In the genomic region with DNA sequence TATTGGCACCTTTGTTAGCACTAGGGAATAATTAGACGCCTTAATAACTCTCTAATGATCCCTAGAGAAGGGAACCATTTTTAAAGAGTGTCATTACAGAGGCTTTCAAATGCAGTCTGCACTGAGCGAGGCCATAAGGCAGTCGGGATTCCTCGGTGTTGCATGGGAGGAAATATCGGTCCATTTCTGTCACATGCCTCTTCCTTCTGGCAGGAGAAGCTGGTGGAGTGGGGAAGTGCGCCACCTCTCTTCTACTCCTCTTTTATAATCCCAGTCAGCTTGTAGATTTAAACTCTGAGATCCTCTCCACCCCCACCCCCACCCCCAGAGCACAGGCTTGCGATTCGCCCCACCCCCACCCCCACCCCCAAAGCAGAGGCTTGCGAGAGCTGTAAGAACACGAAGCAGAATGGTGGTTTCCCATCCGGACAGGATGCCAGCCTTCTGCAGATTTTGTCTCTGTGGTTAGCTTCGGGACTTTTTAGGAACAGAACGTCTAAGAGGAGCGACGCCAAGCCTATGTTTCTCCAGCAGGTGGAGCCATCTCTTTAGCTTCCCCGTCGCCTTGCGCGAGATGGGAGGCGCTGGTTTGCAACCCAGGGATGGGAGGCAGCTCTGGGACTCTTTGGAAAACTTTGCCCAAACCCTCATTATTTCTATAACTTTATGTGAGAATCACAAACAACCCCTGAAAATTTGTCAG, we compare ENCODE assay signal across 8 mouse cellular contexts. TPM values are rescaled to one million over a fixed set of nuclear protein-coding genes. Genes with fewer than 3 reads are reported as not detected.
A peak's percentile ranks its signal among the peaks of the same experiment; 100 is the strongest.
DNase-seq lines count a peak whose midpoint lies in the region; ATAC-seq and TF ChIP-seq lines count a peak whose summit lies in the region.

No protein-coding gene starts in this region.

- H3K4me2 ChIP-seq in intestine, embryonic 16.5 days (ENCODE audit: low read depth, low read length) = peak overlapping the region; percentile 50

- H3K27ac ChIP-seq in intestine, embryonic 16.5 days (ENCODE audit: low read length) = no peak overlapping the region
- H3K27ac ChIP-seq in small intestine, adult 2 months (ENCODE audit: insufficient read depth, low read depth, low read length) = no peak overlapping the region

- H3K36me3 ChIP-seq in intestine, embryonic 16.5 days (ENCODE audit: control insufficient read depth, insufficient read depth, low read length) = no peaks in the 10 kb centered on the region
- no peaks in the 10 kb centered on the region for H3K36me3 ChIP-seq in small intestine, adult 2 months (ENCODE audit: control insufficient read depth, insufficient read depth, low read length)

- peaks cover 2% of the 10 kb centered on the region; the same call in 1 of the 2 replicates for H3K4me1 ChIP-seq in intestine, embryonic 16.5 days (ENCODE audit: control insufficient read depth, insufficient read depth, low read length)
- no peaks in the 10 kb centered on the region for H3K4me1 ChIP-seq in small intestine, adult 2 months (ENCODE audit: control insufficient read depth, insufficient read depth, insufficient read length, low read length)

- peak overlapping the region; percentile 27 for H3K4me3 ChIP-seq in intestine, embryonic 16.5 days (ENCODE audit: low read length)
- H3K4me3 ChIP-seq in small intestine, adult 2 months (ENCODE audit: low read depth, low read length) = no peak overlapping the region

- peaks cover 19% of the 10 kb centered on the region for H3K27me3 ChIP-seq in intestine, embryonic 16.5 days (replicated peaks; ENCODE audit: control insufficient read depth, insufficient read depth, low read length)
- H3K27me3 ChIP-seq in small intestine, adult 2 months (ENCODE audit: control insufficient read depth, insufficient read depth, low read length) = peaks cover 3% of the 10 kb centered on the region; the same call in 1 of the 2 replicates

- 3% methylated on average over 20 of the region's 20 CpGs for WGBS in intestine, embryonic 16.5 days
- WGBS in small intestine, adult 2 months = 2% methylated on average over 20 of the region's 20 CpGs

- intact Hi-C loops in left cerebral cortex, postnatal 14 days (cut with DNase I) = loop anchor here (2.0 to 10.0 kb wide), 2 partner anchors 400 to 460 kb away; no protein-coding TSS in a partner anchor

- no peak for TF ChIP-seq POLR2A in small intestine, adult 2 months (IDR thresholded peaks at IDR 0.05; ENCODE audit: low read depth, low read length)

- 0 out of 2 replicates have a peak overlapping the region, but pooled peaks have one; percentile 40 for H3K9ac ChIP-seq in intestine, embryonic 16.5 days (ENCODE audit: low read depth, low read length)

- ATAC-seq in granulocyte monocyte progenitor cell, adult 5-6 weeks (replicated peaks; ENCODE audit: poor library complexity, severe bottlenecking) = peak; percentile 88
- ATAC-seq in intestine, embryonic 16.5 days = peak; percentile 81

- TF ChIP-seq CTCF in small intestine, adult 2 months (IDR thresholded peaks at IDR 0.05; ENCODE audit: extremely low read depth, insufficient read length, insufficient replicate concordance, low read depth, low read length) = peak; percentile 67; the same call in 1 of the 2 replicates

- DNase-seq in urinary bladder, postnatal 25 days (ENCODE audit: low spot score) = peak; percentile 58
- DNase-seq in urinary bladder, adult 2 months (ENCODE audit: low spot score) = no peak
- DNase-seq in embryo, embryonic 11.5 days (ENCODE audit: low read depth, low spot score) = peak; percentile 75
- DNase-seq in left cerebral cortex, postnatal 14 days (ENCODE audit: low spot score in 2 of 2) = peak; percentile 79 to 89
- DNase-seq in mesoderm, embryonic 11.5 days (ENCODE audit: low read depth, low spot score) = peak; percentile 87

- no peaks in the 10 kb centered on the region for H3K9me3 ChIP-seq in intestine, embryonic 16.5 days (ENCODE audit: control insufficient read depth, low read length)

RNA-seq across cellular contexts. Expression of a gene that starts 23.3 kb away (rescaled TPM):
- 0.21 and 0.47 TPM in 2 replicates for polyA plus RNA-seq in urinary bladder, adult 2 months (2012; rRNA removed)
- total RNA-seq in granulocyte monocyte progenitor cell, adult 5-6 weeks (2014; fragmentation: Nextera tagmentation) = not detected in 2 replicates
- not detected in 2 replicates for total RNA-seq in granulocyte monocyte progenitor cell, adult 5-6 weeks (2017)
- 0.12 and 0.13 TPM in 2 replicates for polyA plus RNA-seq in intestine, embryonic 16.5 days (2015; fragmentation: Nextera tagmentation; extraction: Ambion mirVana)
- total RNA-seq in left cerebral cortex, postnatal 14 days (2021) = under 1 TPM; 0.53 to 0.90 TPM
- polyA plus RNA-seq in small intestine, adult 2 months (2012; rRNA removed) = 3.7 TPM in 1 of 2 replicates, not detected in the other

RNA-seq across cellular contexts. Expression of a gene that starts 51.4 kb away (rescaled TPM):
- polyA plus RNA-seq in urinary bladder, adult 2 months (2012; rRNA removed) = not detected in 2 replicates
- total RNA-seq in granulocyte monocyte progenitor cell, adult 5-6 weeks (2014; fragmentation: Nextera tagmentation) = not detected in 2 replicates
- total RNA-seq in granulocyte monocyte progenitor cell, adult 5-6 weeks (2017) = not detected in 2 replicates
- not detected in 2 replicates for polyA plus RNA-seq in intestine, embryonic 16.5 days (2015; fragmentation: Nextera tagmentation; extraction: Ambion mirVana)
- 1 to 10 TPM; 1.3 to 2.7 TPM for total RNA-seq in left cerebral cortex, postnatal 14 days (2021)
- polyA plus RNA-seq in small intestine, adult 2 months (2012; rRNA removed) = not detected in 2 replicates
